Mouse (Mus musculus) ovary, postnatal 36 days (tissue): Measurements from ENCODE around the gene Gm6337.
"Not testable (repeated sequence)": the region's sequence is repeated elsewhere in the genome, so short reads cannot be mapped to it uniquely, and the experiment has no call there.

Experiments
- DNase-seq: peaks from one replicate; pipeline ENCODE4 v3.0.0; 2022; ENCODE audit warnings: low spot score, mixed read lengths

Gene Gm6337

DNA sequence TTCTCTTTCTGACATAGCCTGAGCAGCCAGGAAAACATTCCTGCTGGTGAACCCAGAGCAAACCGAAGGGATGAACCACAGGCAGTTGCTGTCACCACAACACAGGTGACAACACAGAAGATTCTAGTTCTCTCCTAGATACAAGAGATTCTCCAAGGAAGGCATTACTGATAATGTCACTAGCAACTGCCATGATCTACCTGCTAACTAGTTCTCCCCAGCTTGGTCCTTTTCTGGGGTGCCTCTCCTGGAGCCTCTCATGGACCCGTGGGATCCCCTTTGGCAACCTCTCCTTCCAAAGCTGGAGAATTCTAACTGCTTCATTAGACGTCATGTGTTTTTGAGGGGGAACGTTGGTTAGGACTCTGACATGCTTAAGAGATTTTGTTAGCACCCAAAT lies at the start of gene Gm6337:
TSS of gene Gm6337 (minus strand) at position 101 of the 400 bp plus-strand sequence.
- not testable (repeated sequence) for DNase-seq

GRCm38 (mm10) chr14:6107500-6107899 lies 49.4 kb upstream of the Gm6337 start:
- DNase-seq = not testable (repeated sequence)

GRCm38 (mm10) chr14:6093842-6094241 lies 35.8 kb upstream of the Gm6337 start, which contains the start of gene Gm8206:
Gene Gm8206, minus strand, starts transcription at chr14:6093942.
- DNase-seq = not testable (repeated sequence)
